Mouse (Mus musculus) embryonic fibroblast, embryonic 13.5 days (primary cell): ENCODE data around the gene Bicra.

ENCODE experiments used
- CTCF ChIP-seq: IDR thresholded peaks from 2 replicates; pipeline ENCODE4 v1.5.1; 2011; ENCODE audit warnings: mild to moderate bottlenecking, control low read depth, low read length, moderate library complexity, borderline replicate concordance; ENCODE audit not compliant: insufficient read depth
- POLR2A ChIP-seq: IDR thresholded peaks from 2 replicates; pipeline ENCODE4 v1.6.1; 2011; ENCODE audit warnings: low read depth, mild to moderate bottlenecking, control low read depth, low read length, moderate library complexity

DNA sequence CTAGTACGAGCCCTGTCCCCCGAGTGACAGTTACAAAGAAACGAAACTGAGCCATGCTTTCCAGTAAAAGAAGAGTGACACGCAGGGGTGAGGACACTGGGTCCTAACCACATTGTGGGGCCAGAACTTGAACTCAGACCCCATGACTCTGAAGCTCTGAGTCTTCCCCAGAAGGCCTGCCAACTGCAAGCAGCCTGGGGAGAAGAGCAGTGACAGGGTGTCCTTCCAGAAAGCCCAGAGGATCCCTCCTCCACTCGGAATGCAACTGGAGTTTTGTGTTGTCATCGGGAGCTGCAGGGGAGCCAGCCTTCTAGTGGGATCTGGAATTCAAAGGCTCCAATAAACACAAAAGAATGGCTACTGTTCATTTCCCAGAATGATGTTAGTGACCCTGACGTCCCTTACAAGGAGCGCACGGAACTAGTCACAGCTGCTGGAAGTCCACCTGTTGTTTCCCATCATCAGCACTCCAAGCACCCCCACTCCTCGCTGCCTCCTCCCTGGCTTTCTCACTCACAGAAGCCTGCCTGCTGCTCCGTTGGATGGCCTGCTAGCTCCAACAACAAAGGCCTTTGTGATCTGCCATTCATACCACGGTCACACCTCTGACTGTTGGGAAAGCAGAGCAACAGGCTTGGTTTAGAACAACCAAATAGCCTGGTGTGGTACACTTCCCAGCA, 43.4 kb downstream of the Bicra start:
- TF ChIP-seq CTCF = no peak
- no peak for TF ChIP-seq POLR2A
